Mouse (Mus musculus) monocyte, adult 2 months (primary cell): ENCODE data around the gene Xpnpep1.

Experiments used
- DNase-seq, 2 experiments: peaks; one replicate each; pipeline ENCODE4 v3.0.0; 2022; ENCODE audit warnings: low spot score in 2 of 2, low read depth in 1 of 2

Gene Xpnpep1

DNA sequence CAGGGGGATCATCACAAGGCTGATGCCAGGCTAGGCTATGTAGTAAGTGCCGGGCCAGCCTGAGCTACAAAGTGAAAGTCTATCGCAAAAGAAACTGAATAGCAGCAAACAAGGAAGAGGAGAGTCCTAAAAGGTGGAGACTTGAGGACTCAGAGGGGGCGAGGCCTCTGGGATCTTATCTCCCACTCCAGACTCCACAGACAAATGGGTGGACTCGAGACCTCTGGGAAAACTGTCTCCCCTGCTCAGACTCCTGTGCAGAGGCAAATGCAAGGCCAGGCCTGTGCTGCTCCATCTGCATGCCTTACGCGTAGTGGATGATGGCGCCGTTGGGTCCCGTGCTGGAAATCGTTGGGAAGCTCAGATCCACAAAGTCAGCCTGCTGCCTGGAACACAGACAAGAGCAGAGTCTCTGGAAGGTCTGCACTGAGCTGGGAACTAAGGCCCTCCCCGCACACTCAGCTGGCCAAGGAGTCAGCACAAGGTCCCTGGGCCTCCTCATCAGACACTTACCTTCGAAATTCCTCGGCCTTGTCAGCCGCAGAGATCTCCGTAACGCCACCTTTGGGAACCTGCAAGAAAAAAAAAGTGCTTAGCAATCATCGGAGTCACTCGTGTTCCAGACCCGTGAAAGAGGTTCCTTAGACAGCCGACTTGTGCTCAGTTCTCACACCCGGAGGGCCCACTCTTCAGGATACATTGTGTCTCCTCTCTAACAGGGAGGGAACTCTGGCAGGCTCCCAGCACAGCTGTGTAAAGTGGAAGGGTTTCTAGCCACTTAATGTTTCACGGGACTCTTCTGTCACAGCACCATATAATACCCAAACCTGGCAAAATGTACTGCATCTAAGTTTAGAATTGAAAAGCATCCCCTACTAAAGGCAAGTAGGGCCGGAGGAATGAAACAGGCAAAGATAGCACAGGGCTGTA, 37.6 kb downstream of the Xpnpep1 start:
- no peak for DNase-seq

DNA sequence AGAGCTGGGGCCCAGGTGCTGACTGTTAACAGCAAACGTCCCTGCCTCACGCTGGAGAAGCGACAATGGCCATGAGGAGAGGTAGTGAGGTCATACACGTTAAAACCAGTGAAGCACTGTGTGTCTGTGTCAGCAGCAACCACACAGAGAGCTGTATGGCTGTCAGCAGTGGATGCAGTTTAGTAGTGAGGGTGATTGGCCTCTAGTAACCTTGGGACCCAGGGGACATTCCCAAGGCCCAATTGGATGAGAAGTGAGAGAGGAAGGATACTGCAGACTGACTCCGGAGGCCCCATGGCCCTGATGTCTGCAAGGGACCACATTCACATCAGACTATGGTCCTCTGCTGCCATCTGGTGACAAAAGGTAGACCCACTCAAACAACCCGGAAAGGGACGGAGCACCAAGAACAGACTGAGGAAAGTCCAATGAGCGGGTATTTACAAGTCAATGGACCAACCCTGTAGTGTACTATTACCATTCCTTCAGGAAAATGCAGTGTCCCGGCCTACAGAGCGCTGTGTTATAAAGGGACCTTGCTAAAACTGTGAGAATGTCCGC, 47.1 kb downstream of the Xpnpep1 start:
- DNase-seq, result no peak

- DNase-seq, result no peak
Observed at GRCm38 (mm10) chr19:52991924-52992323, 48.1 kb downstream of the Xpnpep1 start.

DNA sequence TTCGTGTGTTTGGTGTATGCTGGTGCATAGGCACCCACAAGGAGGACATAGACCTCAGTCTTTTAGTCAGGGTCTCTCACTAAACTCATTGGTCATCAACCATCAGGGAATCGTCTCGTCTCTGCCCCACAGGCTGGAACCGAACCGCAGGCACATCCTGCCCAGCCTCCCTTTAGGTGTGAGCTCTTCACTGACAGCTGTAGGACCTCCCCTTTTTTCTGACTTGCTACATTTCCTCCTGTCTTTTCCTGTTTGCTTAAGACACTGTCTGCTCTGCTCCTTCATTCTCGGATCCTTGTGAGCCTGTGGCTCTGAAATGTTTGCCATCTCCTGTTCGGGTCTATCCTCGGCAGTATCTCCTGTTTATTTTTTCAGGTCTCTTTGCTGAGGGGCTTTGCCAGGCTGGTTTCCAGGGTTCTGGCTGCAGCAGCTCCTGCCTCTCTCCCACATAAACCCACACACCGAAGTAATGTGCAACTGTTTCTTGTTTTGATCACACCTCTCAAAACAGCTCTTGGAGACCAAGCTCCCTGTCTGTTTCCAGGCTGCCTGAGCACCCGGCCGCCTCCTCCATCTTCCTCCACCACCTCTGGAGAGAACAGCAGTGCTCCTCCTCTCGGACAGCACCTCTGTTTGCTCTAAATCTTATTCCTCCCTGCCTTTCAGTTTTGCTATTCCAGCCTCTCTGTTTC, 60.8 kb downstream of the Xpnpep1 start:
- DNase-seq, result no peak

GRCm38 (mm10) chr19:52975564-52976185, 64.3 kb downstream of the Xpnpep1 start:
- no peak for DNase-seq

GRCm38 (mm10) chr19:52966339-52966738, 73.7 kb downstream of the Xpnpep1 start:
- DNase-seq, result no peak

DNA sequence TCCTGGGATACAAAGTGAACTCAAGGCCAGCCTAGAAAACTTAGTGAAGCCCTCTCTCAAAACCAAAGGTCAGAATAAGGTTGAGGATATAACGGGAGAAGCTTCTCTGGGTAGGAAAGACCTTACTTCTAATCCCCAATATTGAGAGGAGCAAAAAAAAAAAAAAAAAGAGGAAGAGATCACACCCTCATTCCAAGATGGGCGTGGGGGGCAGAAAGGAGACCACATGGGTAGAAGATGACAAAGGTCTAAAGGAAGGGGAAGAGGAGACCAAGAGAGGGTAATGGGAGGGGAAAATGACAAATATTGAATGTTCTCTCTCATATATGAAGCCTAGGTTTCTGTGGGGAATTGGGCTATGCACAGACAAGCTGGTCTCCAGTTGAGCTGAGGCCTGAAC, 77.3 kb downstream of the Xpnpep1 start:
- DNase-seq, result no peak

- DNase-seq, result no peak
Observed at GRCm38 (mm10) chr19:52922678-52923495, 117.1 kb downstream of the Xpnpep1 start.

- no peak for DNase-seq
Observed at GRCm38 (mm10) chr19:52904182-52904581, 135.8 kb downstream of the Xpnpep1 start.

DNA sequence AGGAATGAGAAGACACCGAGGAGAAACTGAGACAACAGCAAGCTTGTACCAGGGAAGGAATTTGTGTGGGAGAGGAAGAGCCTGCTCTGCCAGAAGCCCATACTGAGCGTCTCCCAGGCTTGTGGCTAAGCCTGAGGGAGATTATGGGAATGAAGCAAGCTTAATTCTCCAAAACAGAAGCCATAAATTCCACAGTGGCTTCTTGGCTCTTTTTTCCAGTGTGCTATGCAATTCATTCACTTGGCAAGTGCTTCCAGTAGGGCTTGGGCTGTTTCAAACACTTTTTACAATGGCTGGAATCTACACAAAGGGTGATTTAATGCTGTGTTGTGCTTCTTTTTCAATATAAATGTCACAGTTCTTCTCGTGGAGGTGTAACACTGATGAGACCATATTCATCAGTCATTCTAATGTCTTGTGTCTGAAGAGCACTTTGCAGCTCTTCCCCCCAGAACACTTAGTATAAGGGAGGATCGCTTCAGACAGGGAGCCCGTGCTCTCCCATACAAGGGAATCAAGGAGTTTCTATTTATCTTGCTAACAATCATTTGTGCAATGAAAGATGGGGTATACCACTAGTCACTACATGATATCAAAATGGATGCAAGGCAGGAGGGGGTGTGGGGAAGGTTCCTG, 148.1 kb downstream of the Xpnpep1 start:
- no peak for DNase-seq
